Mouse (Mus musculus): Measurements from ENCODE around the gene Enah.

Enah gene

GRCm38 (mm10) chr1:181957736-181958135 is 62.1 kb downstream of the Enah start:
- DNase-seq = no peak

- DNase-seq = no peak
Observed at GRCm38 (mm10) chr1:181953547-181953946, 66.2 kb downstream of the Enah start.

GRCm38 (mm10) chr1:181951266-181951665 is 68.5 kb downstream of the Enah start:
- no peak for DNase-seq

- no peak for DNase-seq
Observed at GRCm38 (mm10) chr1:181950721-181951120, 69.1 kb downstream of the Enah start.

- no peak for DNase-seq
Observed at GRCm38 (mm10) chr1:181948191-181948590, 71.6 kb downstream of the Enah start.

- no peak for DNase-seq
Observed at GRCm38 (mm10) chr1:181937064-181937463, 82.7 kb downstream of the Enah start.

GRCm38 (mm10) chr1:181928388-181928787 is 91.4 kb downstream of the Enah start:
- no peak for DNase-seq

- peak in 1 of 2 experiments; percentile 8 for DNase-seq
Observed at GRCm38 (mm10) chr1:181923384-181923783, 96.4 kb downstream of the Enah start.

- DNase-seq = peak in 1 of 2 experiments; percentile 7
Observed at GRCm38 (mm10) chr1:181921580-181922494, 98.0 kb downstream of the Enah start.

- DNase-seq = no peak
Observed at GRCm38 (mm10) chr1:181911841-181912240, 107.9 kb downstream of the Enah start.

- DNase-seq = no peak
Observed at GRCm38 (mm10) chr1:181901706-181902373, 118.0 kb downstream of the Enah start.

- DNase-seq = no peak
Observed at GRCm38 (mm10) chr1:181900846-181901245, 118.9 kb downstream of the Enah start.

- DNase-seq = no peak
Observed at GRCm38 (mm10) chr1:181898961-181899360, 120.8 kb downstream of the Enah start.

GRCm38 (mm10) chr1:181896991-181897390 is 122.8 kb downstream of the Enah start:
- no peak for DNase-seq

- no peak for DNase-seq
Observed at GRCm38 (mm10) chr1:181893721-181894120, 126.1 kb downstream of the Enah start.

- DNase-seq = no peak
Observed at GRCm38 (mm10) chr1:181889670-181890069, 130.1 kb downstream of the Enah start.

GRCm38 (mm10) chr1:181888801-181889200 is 131.0 kb downstream of the Enah start:
- peak; percentile 88 to 94 for DNase-seq

GRCm38 (mm10) chr1:181881532-181881931 is 138.3 kb downstream of the Enah start:
- peak; percentile 60 to 61 for DNase-seq

GRCm38 (mm10) chr1:181880752-181881325 is 139.0 kb downstream of the Enah start:
- DNase-seq = peak; percentile 9 to 16

- no peak for DNase-seq
Observed at GRCm38 (mm10) chr1:181878436-181878835, 141.4 kb downstream of the Enah start.

- DNase-seq = peak in 1 of 2 experiments; percentile 9
Observed at GRCm38 (mm10) chr1:181877088-181877487, 142.7 kb downstream of the Enah start.

GRCm38 (mm10) chr1:181876656-181877055 is 143.1 kb downstream of the Enah start:
- no peak for DNase-seq
